Mouse (Mus musculus) right cerebral cortex, adult 18-20 months (tissue): ENCODE measurements around the gene Hmg20b.
A peak's percentile ranks its signal among the peaks of the same experiment; 100 is the strongest.

ENCODE experiments used
- DNase-seq: peaks from one replicate; pipeline ENCODE4 v3.0.0; 2022; ENCODE audit warnings: mixed read lengths

Gene Hmg20b

GRCm38 (mm10) chr10:81349961-81350350, 324 bp downstream of the Hmg20b start:
- no peak for DNase-seq

DNA sequence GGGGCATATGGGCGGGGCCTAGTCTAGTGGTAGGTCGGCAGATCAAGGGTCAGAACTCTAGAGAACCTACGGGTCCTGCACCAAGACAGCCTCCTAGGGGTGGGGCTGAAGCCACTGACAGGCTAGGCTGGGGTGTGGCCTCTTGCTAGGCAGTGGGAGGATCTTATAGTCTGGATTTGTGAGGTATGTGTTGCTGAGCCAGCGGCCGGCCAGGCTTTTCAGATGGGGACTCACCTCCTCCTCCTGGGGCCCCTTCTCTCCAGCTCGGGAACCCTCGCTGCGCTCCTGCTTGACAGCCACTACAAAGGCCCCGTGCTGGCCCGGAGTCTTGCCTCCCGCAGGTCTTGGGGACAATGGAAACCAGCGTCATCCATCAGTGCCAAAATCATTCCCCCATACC, 1.1 kb downstream of the Hmg20b start:
- DNase-seq, result no peak

DNA sequence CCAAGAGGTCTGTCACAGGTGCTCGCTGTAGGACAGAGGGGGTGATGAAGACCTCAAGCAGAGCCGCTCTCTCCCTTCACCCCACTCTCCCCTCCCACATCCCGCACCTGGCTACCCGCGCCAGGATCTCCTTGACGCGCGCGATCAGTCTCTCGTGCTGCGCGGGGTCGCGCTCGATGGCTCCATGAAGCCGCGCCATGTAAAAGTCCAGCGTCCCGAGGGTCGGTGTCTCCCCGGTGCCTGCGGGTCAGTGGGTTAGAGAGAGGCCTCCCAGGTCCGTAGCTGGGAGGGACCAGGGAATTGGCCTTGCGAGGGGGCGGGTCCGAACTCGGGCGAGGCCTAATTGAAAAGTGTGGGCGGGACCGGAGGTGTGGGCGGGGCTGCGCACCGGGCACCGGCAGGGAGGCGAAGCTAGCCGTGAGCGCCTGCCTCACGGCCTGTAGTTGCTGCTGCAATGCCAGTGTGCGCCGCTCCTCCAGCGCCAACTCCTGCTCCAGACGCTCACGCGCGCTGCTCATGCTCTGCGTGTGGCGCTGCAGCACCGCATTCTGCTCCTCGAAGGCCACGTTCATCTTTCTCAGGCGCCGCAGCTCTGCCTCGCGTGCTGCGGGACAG, 3.7 kb downstream of the Hmg20b start:
- peak; percentile 71 for DNase-seq

GRCm38 (mm10) chr10:81345162-81345534, 5.1 kb downstream of the Hmg20b start:
- no peak for DNase-seq

DNA sequence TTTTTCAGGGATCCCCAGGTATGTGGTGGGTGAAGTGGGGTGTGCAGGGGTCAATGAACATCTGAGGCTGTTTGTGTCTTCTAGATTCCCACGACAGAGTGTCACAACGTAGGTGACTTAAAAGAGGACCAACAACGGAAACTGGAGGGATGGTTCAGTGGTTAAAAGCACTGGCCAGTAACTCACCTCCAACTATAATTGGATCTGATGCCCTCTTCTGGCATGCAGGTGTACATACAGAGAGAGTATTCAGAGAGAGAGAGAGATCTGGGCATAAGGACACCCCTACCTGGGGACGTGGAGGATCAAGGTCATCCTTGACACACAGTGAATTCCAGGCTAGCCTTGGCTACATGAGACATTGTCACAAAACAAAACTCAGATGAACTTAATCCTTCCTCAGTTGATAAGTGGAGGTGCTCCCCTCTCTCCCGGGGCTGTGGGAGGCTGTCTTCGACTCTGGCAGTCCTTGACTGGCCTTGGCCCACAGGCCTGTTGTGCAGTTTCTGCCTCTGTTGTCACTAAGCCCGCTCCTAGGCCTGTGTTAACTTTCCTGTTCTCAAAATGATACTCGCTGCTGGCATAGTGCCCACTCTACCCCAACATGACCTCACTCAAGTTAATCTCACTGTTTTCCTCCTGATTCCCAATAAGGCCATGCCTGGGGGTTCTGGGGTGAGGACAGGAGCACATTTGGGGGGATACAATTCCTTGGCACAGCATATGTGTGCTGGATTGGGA, 5.7 kb downstream of the Hmg20b start:
- no peak for DNase-seq

GRCm38 (mm10) chr10:81342686-81343505, 7.4 kb downstream of the Hmg20b start, which contains the start of gene Gipc3:
Gene Gipc3, minus strand, starts transcription at chr10:81343266.
- DNase-seq, result no peak

DNA sequence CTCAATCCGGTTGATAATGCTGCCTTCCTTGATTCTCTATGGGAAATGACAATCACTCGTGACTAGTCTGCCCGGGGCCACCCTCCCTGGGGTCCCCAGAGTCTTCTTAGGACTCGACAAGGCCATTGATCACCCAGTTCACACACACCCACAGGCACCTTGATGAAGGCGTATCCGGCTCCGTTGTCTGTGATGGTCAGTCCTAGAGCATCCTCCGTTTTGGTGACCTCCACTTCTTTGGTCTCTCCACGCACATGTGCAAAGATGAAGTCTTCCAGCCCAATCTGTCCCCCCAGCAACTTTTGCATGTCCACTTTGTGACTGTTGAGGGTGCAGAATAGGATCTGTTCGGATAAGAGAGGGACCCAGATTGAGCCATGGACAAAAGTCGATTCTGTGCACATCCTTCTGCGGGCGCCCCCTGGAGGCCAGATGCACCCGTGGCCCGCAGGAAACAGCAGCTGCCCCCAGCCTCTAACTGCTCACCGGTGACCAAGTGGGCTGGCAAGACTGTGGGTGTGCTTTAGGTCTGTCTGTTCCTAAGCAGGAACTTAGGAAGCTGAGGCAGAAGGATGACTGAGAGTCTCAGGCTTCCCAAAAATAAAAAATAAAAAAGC, 8.8 kb downstream of the Hmg20b start:
- no peak for DNase-seq

GRCm38 (mm10) chr10:81340551-81341332, 9.5 kb downstream of the Hmg20b start:
- DNase-seq, result no peak

DNA sequence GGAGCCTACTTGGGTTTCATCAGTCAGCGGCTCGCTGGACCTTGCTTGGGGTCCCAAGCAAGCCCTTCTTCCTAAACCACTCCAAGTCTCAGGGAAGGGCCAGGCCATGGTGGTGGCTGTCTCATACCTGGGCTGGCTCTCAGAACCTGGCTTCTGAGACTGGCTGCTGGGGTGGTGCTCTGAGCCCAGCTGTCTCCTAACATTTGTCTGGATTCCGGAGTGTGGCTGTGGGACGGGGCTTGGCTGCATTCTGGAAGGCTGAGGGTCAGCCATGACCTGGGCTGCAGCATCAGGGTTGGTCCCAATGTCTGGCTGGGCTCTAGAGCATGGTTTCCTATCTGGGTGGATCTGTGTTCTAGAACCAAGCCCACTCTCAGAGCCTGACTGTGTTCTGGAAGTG, 13.7 kb downstream of the Hmg20b start:
- no peak for DNase-seq

DNA sequence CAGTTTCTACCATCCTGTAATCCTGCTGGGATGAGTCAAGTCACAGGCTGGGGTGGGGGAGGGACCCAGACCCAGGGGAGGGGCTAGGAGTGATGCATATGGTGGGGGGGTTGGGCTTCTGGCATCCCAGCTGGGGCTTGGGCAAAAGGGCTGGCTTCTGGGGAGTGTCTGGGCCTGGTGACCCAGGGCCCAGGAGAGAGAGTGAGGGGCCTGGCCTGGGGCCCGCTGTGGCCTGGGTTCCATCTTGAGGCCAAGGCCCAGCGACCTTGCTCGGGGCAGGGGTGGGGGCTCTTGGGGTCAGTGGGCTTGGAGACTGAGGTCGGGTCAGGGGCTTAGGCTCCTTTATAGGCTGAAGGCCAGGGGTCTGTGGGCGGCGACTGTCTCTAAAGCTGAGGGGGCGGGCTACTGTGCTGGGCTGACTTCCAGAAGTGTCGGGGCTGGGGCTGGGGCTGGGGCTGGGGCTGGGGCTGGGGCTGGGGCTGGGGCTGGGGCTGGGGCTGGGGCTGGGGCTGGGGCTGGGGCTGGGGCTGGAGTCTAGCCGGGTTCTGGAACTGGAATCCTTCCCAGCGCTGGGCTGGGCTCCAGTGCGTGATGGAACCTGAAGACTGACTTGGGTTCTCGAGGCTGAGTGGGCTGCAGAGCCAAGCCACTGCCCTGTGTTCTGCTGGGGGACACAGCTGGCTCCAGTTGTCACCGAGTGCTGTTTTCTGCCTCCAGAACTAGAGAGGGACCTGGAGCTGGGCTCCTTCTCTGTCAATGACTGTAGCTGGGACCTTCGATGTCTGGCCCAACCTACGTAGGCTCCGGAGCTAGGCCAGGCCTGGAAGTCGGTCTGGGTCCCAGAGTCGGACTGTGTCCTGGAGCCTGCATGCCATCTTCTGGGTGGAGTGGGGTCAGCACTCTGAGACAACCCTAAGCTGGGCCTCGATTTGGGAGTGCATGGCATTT, 14.6 kb downstream of the Hmg20b start:
- DNase-seq, result no peak

- DNase-seq, result no peak
Observed at GRCm38 (mm10) chr10:81334324-81334723, 16.0 kb downstream of the Hmg20b start.

- DNase-seq, result no peak
Observed at GRCm38 (mm10) chr10:81332277-81332676, 18.0 kb downstream of the Hmg20b start.

GRCm38 (mm10) chr10:81330007-81330406, 20.3 kb downstream of the Hmg20b start:
- no peak for DNase-seq

DNA sequence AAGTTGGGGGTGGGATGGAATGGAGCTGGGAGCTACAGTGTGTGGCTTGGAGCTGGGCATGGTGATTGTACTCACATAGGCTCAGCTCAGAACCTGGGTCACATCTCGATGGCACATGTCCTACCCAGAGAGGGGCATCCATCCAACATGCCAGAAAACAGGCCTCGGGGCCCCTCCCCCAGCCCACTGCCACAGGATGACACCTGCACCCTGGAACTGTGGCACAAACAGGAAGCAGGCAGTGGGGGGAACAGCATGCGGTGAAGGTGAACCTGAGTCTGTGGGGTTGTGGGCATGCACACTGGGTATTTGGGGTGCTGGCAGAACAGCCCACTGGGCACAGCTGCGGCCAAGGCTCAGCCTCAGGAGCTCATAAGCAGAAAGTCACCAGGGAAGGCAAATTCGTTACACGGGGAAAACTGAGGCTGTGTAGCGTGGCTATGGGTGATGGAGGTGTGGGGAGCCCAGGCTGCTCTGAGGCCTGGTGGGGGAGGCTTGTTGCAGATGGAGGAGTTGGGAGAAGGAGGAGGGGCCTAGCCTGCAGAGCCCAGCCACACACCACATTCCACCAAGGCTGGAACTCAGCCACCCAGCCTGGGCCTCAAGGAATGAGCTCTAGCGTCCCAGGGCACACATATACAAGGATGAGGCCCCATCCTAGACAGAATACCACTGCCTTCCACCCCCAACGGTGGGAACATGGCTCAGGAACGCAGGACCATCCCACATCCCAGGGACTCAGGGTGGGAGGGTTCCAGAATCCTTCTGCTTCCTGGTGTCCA, 20.9 kb downstream of the Hmg20b start:
- DNase-seq, result no peak

GRCm38 (mm10) chr10:81328386-81328785, 21.9 kb downstream of the Hmg20b start, which contains the start of gene Tbxa2r:
Gene Tbxa2r, plus strand, starts transcription at chr10:81328731.
- no peak for DNase-seq

DNA sequence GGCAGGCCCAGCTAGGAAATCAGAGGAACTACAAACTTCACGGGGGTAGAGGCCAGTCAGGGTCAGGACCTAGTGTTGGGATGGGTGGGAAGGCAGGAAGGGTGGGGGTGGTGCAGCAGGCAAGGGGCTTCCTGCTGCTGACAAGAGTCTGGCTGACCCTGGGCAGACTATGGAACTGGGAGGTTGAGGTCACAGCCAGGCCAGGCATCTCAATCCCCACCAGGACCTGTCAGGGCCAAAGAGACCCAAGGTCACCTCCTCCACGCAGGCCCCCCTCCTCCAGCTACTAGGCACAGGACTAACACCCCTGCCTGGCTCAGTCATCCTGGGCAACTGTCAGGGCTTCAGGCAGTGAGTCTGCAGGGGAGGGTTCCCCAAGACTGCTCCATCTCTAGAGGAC, 22.3 kb downstream of the Hmg20b start:
- DNase-seq, result no peak

DNA sequence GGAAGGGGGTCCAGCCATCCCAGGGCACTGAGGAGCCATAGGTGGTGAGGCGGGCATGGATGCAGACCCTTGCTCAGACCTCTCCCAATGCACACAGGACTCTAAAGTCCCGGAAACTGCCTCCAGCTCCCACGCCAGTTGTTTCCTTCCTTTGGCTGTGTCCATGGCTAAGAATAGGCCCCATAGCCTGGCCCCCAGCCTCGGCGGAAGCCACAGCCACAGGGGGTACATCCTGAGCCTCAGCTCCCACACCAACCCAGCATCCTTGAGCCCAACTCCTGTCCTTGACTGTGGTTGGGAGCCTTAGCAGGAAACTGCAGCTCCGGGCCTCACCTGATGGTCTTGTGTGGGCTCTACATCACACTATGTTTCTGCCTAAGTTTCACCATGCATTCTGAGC, 23.4 kb downstream of the Hmg20b start:
- no peak for DNase-seq

- DNase-seq, result no peak
Observed at GRCm38 (mm10) chr10:81325781-81326180, 24.5 kb downstream of the Hmg20b start.

- no peak for DNase-seq
Observed at GRCm38 (mm10) chr10:81325176-81325575, 25.1 kb downstream of the Hmg20b start.

- DNase-seq, result no peak
Observed at GRCm38 (mm10) chr10:81323791-81324530, 26.3 kb downstream of the Hmg20b start.
